Mouse (Mus musculus) liver, embryonic 15.5 days (tissue): ENCODE results near the gene Cask. TPM values are rescaled to one million over a fixed set of nuclear protein-coding genes. Genes with fewer than 3 reads are reported as not detected.

ENCODE experiments used
- ATAC-seq: fragments of 200-750 bp; cut with Nextera tagmentation; 2 replicates; pipeline ENCODE4 v1.8.0; 2017; ENCODE audit warnings: moderate number of reproducible peaks, mild to moderate bottlenecking, moderate library complexity; ENCODE audit not compliant: insufficient read depth
- H3K27ac ChIP-seq: fragments of 300-500 bp; sonication (generic); replicated peaks from 2 replicates; pipeline ENCODE4 v1.5.1; 2015; ENCODE audit warnings: mild to moderate bottlenecking, inconsistent platforms
- H3K27me3 ChIP-seq: fragments of 300-500 bp; sonication (generic); 2 replicates; pipeline ENCODE4 v1.6.1; 2015; ENCODE audit warnings: mild to moderate bottlenecking, inconsistent platforms
- H3K36me3 ChIP-seq: fragments of 300-500 bp; sonication (generic); replicated peaks from 2 replicates; pipeline ENCODE4 v1.6.1; 2015; ENCODE audit warnings: moderate library complexity, mild to moderate bottlenecking, inconsistent platforms
- H3K4me1 ChIP-seq: fragments of 300-500 bp; sonication (generic); replicated peaks from 2 replicates; pipeline ENCODE4 v1.6.1; 2015; ENCODE audit warnings: inconsistent platforms
- H3K4me2 ChIP-seq: fragments of 300-500 bp; sonication (generic); 2 replicates; pipeline ENCODE4 v1.6.1; 2015; ENCODE audit warnings: moderate library complexity, mild to moderate bottlenecking, inconsistent platforms
- H3K4me3 ChIP-seq: fragments of 300-500 bp; sonication (generic); replicated peaks from 2 replicates; pipeline ENCODE4 v1.5.1; 2015; ENCODE audit warnings: mild to moderate bottlenecking, inconsistent platforms
- H3K9ac ChIP-seq: fragments of 300-500 bp; sonication (generic); 2 replicates; pipeline ENCODE4 v1.6.1; 2015; ENCODE audit warnings: moderate library complexity, mild to moderate bottlenecking, inconsistent platforms
- H3K9me3 ChIP-seq: fragments of 300-500 bp; sonication (generic); replicated peaks from 2 replicates; pipeline ENCODE4 v1.6.1; 2016; ENCODE audit warnings: inconsistent platforms
- WGBS: fragments of 180-500 bp; shearing (Covaris S2); methylation state at CpG from one replicate; pipeline ENCODE4 v1.1.7; 2015; ENCODE audit warnings: mixed read lengths; ENCODE audit not compliant: insufficient replicate concordance; 5-methylcytosine and 5-hydroxymethylcytosine counted together
- polyA plus RNA-seq: library from polyadenylated mRNA; unstranded; fragments of >200 nt; fragmentation: Nextera tagmentation; extraction: Ambion mirVana; gene quantifications from 2 replicates; pipeline ENCODE4 v1.2.1, GENCODE M21; 2015

Gene Cask
- polyA plus RNA-seq, 1 experiment from 2014 or later = 1.0 TPM

GRCm38 (mm10) chrX:13659201-13659890 is 191.8 kb downstream of the Cask start:
- H3K4me3 ChIP-seq = no peak overlapping the region
- H3K36me3 ChIP-seq = no peaks in the 10 kb centered on the region
- ATAC-seq = no peak
- WGBS = 51% methylated on average over 4 of the region's 4 CpGs
- H3K4me1 ChIP-seq = peaks cover 7% of the 10 kb centered on the region; the same call in 1 of the 2 replicates
- H3K27ac ChIP-seq = no peak overlapping the region
- H3K9me3 ChIP-seq = no peaks in the 10 kb centered on the region
- H3K27me3 ChIP-seq = no peaks in the 10 kb centered on the region
- no peak overlapping the region for H3K4me2 ChIP-seq
- no peak overlapping the region for H3K9ac ChIP-seq

DNA sequence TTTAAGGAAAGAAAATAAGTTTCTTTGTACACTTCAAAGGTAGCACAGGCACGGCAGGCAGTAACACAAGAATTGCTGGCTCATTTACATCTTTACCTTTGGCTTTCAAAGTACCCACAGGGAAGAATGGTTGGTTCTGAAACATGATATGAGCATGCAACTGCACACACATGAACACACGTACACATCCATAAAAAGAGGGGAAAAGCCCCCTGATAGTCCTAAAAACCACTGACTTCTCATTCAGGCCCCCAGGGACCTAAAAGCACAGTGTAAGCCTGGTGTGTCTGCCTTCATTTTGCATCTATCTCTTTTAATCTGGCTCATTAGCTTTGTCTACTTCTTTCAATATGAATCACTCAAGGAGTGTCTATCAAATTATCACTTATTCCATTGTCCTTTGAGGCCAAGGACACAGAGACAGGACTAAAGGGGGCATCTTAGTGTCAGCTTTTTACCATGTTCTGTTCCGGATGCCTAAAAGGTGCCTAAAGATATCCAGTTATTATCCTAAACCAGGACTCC is 192.5 kb downstream of the Cask start:
- Histone ChIP-seq H3K27me3 (no peaks in the 10 kb centered on the region), H3K27ac (no peak overlapping the region), H3K4me3 (no peak overlapping the region), H3K36me3 (no peaks in the 10 kb centered on the region), H3K4me1 (peaks cover 7% of the 10 kb centered on the region; the same call in 1 of the 2 replicates), H3K9me3 (no peaks in the 10 kb centered on the region), H3K4me2 (no peak overlapping the region), H3K9ac (no peak overlapping the region)
- no peak for ATAC-seq
- 64% methylated on average over 3 of the region's 3 CpGs for WGBS

DNA sequence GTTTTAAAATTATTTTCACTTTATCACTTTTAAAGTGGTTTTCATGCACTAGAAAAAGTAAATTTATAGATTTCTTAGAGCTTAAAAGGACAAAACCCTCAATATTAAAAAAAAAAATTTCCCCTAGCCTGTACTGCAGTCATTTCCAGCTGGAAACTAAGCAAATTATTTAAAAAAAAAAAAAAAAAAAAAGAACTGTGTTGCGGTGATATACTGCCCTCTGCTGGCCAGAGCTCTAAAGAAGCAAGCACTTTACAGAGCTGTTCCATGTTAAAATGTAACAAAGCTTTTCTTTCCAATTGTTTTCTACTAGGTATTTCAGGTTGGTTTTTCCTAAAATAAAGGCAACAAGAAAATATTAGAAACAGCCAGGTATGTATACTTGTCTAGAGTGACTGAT is 194.4 kb downstream of the Cask start:
- no peaks in the 10 kb centered on the region for H3K9me3 ChIP-seq
- no peak for ATAC-seq
- no peaks in the 10 kb centered on the region for H3K36me3 ChIP-seq
- no peak overlapping the region for H3K27ac ChIP-seq
- WGBS = 0% methylated on average over 1 of the region's 1 CpGs
- H3K4me1 ChIP-seq = peaks cover 12% of the 10 kb centered on the region
- no peaks in the 10 kb centered on the region for H3K27me3 ChIP-seq
- H3K4me3 ChIP-seq = no peak overlapping the region
- no peak overlapping the region for H3K9ac ChIP-seq
- no peak overlapping the region for H3K4me2 ChIP-seq

DNA sequence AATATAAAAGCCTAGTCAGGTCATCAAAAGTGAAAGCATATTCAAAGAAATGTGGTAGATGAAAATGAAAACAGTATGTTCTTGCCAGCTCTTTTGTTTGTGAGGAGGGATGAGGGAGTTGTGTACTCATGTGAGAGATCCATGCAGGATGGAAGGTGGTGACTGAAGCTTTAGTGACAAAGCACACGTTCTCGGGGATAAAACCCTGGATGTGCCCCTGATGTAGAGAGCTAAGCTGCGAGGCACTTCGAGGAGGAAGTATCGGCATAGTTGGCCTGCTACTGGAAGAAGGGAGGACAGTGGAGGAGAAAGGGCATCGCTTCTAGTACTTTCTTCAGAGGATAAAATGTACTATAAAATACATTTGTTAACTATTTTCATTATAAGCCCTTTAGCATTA is 195.3 kb downstream of the Cask start:
- H3K27ac ChIP-seq = no peak overlapping the region
- no peak overlapping the region for H3K9ac ChIP-seq
- no peaks in the 10 kb centered on the region for H3K36me3 ChIP-seq

DNA sequence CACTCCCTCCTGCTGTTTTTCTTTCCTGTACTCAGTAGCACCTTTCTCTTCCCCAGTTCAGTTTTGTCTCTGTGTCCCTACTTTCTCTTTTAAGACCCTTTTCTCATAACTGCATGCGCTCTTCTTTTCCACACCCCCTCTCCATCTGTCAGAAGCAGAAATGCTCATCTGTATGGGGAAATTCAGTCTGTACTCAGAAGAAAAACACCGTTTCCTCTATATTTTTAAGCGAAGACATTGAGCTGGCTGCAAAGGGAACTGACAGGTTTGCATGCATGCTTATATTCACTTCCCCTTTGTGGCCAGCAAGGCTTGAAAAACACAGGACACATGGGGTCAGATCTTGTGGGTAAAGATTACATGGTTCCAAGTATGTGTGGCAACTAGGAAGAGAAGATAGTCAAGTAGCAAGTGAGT is 196.2 kb downstream of the Cask start:
- Histone ChIP-seq H3K9me3 (no peaks in the 10 kb centered on the region), H3K27me3 (no peaks in the 10 kb centered on the region), H3K4me1 (peaks cover 12% of the 10 kb centered on the region), H3K9ac (no peak overlapping the region), H3K27ac (peak overlapping the region; percentile 41; the same call in 1 of the 2 replicates), H3K4me3 (no peak overlapping the region), H3K4me2 (no peak overlapping the region), H3K36me3 (no peaks in the 10 kb centered on the region)
- ATAC-seq = no peak
- 25% methylated on average over 3 of the region's 3 CpGs for WGBS

More for the DNA sequence above, 195.3 kb downstream of the Cask start:
- no peaks in the 10 kb centered on the region for H3K9me3 ChIP-seq
- ATAC-seq = no peak
- H3K4me1 ChIP-seq = peaks cover 12% of the 10 kb centered on the region
- peak overlapping the region; percentile 53 for H3K4me2 ChIP-seq
- H3K4me3 ChIP-seq = 0 out of 2 replicates have a peak overlapping the region, but pooled peaks have one; percentile 12
- H3K27me3 ChIP-seq = no peaks in the 10 kb centered on the region
- 48% methylated on average over 6 of the region's 6 CpGs for WGBS

GRCm38 (mm10) chrX:13652291-13652690 is 198.9 kb downstream of the Cask start:
- Histone ChIP-seq H3K27me3 (no peaks in the 10 kb centered on the region), H3K9me3 (no peaks in the 10 kb centered on the region), H3K4me2 (no peak overlapping the region), H3K4me1 (peaks cover 9% of the 10 kb centered on the region; the same call in 1 of the 2 replicates), H3K36me3 (no peaks in the 10 kb centered on the region), H3K4me3 (no peak overlapping the region), H3K27ac (no peak overlapping the region), H3K9ac (no peak overlapping the region)
- no peak for ATAC-seq
- 44% methylated on average over 1 of the region's 1 CpGs for WGBS

- Histone ChIP-seq H3K4me2 (no peak overlapping the region), H3K9ac (no peak overlapping the region), H3K4me1 (peaks cover 9% of the 10 kb centered on the region; the same call in 1 of the 2 replicates), H3K9me3 (no peaks in the 10 kb centered on the region), H3K27me3 (no peaks in the 10 kb centered on the region), H3K27ac (no peak overlapping the region), H3K4me3 (no peak overlapping the region), H3K36me3 (no peaks in the 10 kb centered on the region)
- no peak for ATAC-seq
- 29% methylated on average over 2 of the region's 2 CpGs for WGBS
Observed at GRCm38 (mm10) chrX:13651889-13652288, 199.3 kb downstream of the Cask start.

DNA sequence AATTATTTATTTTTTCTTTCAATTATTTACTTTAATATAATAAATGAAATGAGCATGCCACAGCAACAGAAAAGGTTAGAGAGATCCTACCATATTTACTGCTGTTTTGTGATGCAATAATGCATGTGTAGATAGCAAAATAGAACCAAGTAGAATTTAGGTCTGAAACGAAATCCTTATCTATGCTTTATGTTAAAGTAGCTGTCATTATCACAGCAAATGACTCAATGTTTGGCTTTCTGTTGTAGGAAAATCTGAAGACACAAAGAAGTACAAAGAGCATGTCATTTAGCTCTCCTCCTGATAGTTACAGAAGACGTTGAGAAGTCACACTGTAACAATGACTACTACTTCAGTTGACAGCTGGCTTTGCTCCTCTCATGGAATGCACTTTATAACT is 212.3 kb downstream of the Cask start:
- Histone ChIP-seq H3K4me2 (no peak overlapping the region), H3K4me1 (no peaks in the 10 kb centered on the region), H3K9ac (no peak overlapping the region), H3K27ac (no peak overlapping the region), H3K36me3 (no peaks in the 10 kb centered on the region), H3K27me3 (no peaks in the 10 kb centered on the region), H3K4me3 (no peak overlapping the region), H3K9me3 (no peaks in the 10 kb centered on the region)
- no peak for ATAC-seq
- WGBS = 30% methylated on average over 2 of the region's 2 CpGs

DNA sequence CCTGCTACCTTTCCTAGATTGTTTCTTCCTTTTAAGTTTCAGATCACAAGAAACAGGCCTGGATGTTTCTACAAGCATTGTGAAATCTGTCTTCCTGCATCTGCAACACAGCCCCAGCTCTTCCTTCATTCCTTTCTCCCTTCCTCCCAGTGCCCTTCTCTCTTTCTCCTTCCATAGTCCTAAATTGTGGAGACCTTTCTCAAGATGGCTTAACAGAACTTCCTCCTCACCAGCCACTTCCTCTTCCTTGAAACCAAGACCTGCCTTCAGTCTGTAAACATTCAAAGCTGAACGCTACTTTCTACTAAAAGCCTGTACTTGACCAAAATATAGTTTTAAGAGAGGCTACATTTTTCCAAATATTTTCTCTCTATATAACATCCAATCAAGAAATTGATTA is 214.8 kb downstream of the Cask start:
- H3K9ac ChIP-seq = no peak overlapping the region
- H3K4me3 ChIP-seq = no peak overlapping the region
- WGBS = 46% methylated on average over 1 of the region's 1 CpGs

GRCm38 (mm10) chrX:13631599-13632283 is 219.4 kb downstream of the Cask start, which contains the start of gene Gpr34:
Gene Gpr34, plus strand, starts transcription at chrX:13632089.
- H3K9ac ChIP-seq = no peak within 1 kb of the TSS
- WGBS = 26% methylated on average over 5 of the region's 5 CpGs
- no peaks in the 10 kb centered on the region for H3K4me1 ChIP-seq
- H3K9me3 ChIP-seq = no peaks in the 10 kb centered on the region
- no peaks in the 10 kb centered on the region for H3K27me3 ChIP-seq
- H3K36me3 ChIP-seq = no peaks in the 10 kb centered on the region
- no peak within 1 kb of the TSS for H3K27ac ChIP-seq
- H3K4me2 ChIP-seq = no peak within 1 kb of the TSS
- ATAC-seq = no peak
- H3K4me3 ChIP-seq = no peak within 1 kb of the TSS

More for the DNA sequence above, 214.8 kb downstream of the Cask start:
- Histone ChIP-seq H3K4me1 (no peaks in the 10 kb centered on the region), H3K36me3 (no peaks in the 10 kb centered on the region), H3K27ac (no peak overlapping the region), H3K4me2 (no peak overlapping the region), H3K9me3 (no peaks in the 10 kb centered on the region), H3K27me3 (no peaks in the 10 kb centered on the region)
- ATAC-seq = no peak

- Histone ChIP-seq H3K9me3 (no peaks in the 10 kb centered on the region), H3K27ac (no peak overlapping the region), H3K36me3 (no peaks in the 10 kb centered on the region), H3K4me3 (no peak overlapping the region), H3K9ac (no peak overlapping the region), H3K4me1 (no peaks in the 10 kb centered on the region), H3K27me3 (no peaks in the 10 kb centered on the region), H3K4me2 (no peak overlapping the region)
- no peak for ATAC-seq
- 51% methylated on average over 5 of the region's 5 CpGs for WGBS
Observed at GRCm38 (mm10) chrX:13622654-13623053, 228.5 kb downstream of the Cask start.
